Mouse (Mus musculus) adipocyte (in vitro differentiated cells): ENCODE results near the gene Gpr65.

Experiments used
- DNase-seq: peaks from one replicate; pipeline ENCODE4 v3.0.0-alpha.2; 2016; ENCODE audit warnings: low spot score

Gene Gpr65

GRCm38 (mm10) chr12:98282776-98283486, 14.5 kb downstream of the Gpr65 start:
- no peak for DNase-seq

- DNase-seq: peak; percentile 37
Observed at GRCm38 (mm10) chr12:98283487-98283860, 15.0 kb downstream of the Gpr65 start.

- DNase-seq: no peak
Observed at GRCm38 (mm10) chr12:98284477-98284876, 16.0 kb downstream of the Gpr65 start.

- no peak for DNase-seq
Observed at GRCm38 (mm10) chr12:98290475-98290874, 22.0 kb downstream of the Gpr65 start.

- no peak for DNase-seq
Observed at GRCm38 (mm10) chr12:98292278-98292677, 23.8 kb downstream of the Gpr65 start.

- DNase-seq: no peak
Observed at GRCm38 (mm10) chr12:98294241-98294640, 25.8 kb downstream of the Gpr65 start.

- no peak for DNase-seq
Observed at GRCm38 (mm10) chr12:98301980-98302379, 33.5 kb downstream of the Gpr65 start.

- DNase-seq: no peak
Observed at GRCm38 (mm10) chr12:98303013-98303412, 34.6 kb downstream of the Gpr65 start.

GRCm38 (mm10) chr12:98307179-98307915, 38.9 kb downstream of the Gpr65 start:
- no peak for DNase-seq

- no peak for DNase-seq
Observed at GRCm38 (mm10) chr12:98311376-98312083, 43.1 kb downstream of the Gpr65 start.

- DNase-seq: no peak
Observed at GRCm38 (mm10) chr12:98315924-98316323, 47.5 kb downstream of the Gpr65 start.

- no peak for DNase-seq
Observed at GRCm38 (mm10) chr12:98317718-98318340, 49.4 kb downstream of the Gpr65 start.

- DNase-seq: no peak
Observed at GRCm38 (mm10) chr12:98322426-98322825, 54.0 kb downstream of the Gpr65 start.

- peak; percentile 28 for DNase-seq
Observed at GRCm38 (mm10) chr12:98324170-98324569, 55.7 kb downstream of the Gpr65 start.
